Mouse (Mus musculus): ENCODE results near the gene 2900026A02Rik.

- no peak for TF ChIP-seq ZNF384 (IDR thresholded peaks at IDR 0.05; ENCODE audit: low read depth, low read length)
- TF ChIP-seq ZC3H11A (IDR thresholded peaks at IDR 0.05; ENCODE audit: borderline replicate concordance, low read depth, low read length) = no peak
- no peak for TF ChIP-seq MAFK (IDR thresholded peaks at IDR 0.05; ENCODE audit: insufficient read depth, low read depth, low read length)
- no peak for TF ChIP-seq CHD2 (IDR thresholded peaks at IDR 0.05; ENCODE audit: low read depth, low read length)
- TF ChIP-seq HCFC1 (IDR thresholded peaks at IDR 0.05; ENCODE audit: borderline replicate concordance, insufficient read depth, low read length) = no peak
These were observed 9.2 kb upstream of the 2900026A02Rik start for GRCm38 (mm10) chr5:113230196-113230595.

Data from ES-E14 (cell line).